Mouse (Mus musculus) liver, postnatal 0 days (tissue): Measurements from ENCODE around the gene Msmp.

ENCODE experiments used
- CTCF ChIP-seq: sonication (generic); IDR thresholded peaks from 2 replicates; pipeline ENCODE4 v1.5.1; 2016; ENCODE audit warnings: antibody characterized with exemption, low read depth
- EP300 ChIP-seq: IDR thresholded peaks from 2 replicates; pipeline ENCODE4 v1.6.1; 2016; ENCODE audit warnings: antibody characterized with exemption, low read depth, mild to moderate bottlenecking

GRCm38 (mm10) chr4:43598650-43599380 lies 14.5 kb upstream of the Msmp start:
- TF ChIP-seq CTCF (no peak), EP300 (peak; percentile 85)
